In the genomic region with DNA sequence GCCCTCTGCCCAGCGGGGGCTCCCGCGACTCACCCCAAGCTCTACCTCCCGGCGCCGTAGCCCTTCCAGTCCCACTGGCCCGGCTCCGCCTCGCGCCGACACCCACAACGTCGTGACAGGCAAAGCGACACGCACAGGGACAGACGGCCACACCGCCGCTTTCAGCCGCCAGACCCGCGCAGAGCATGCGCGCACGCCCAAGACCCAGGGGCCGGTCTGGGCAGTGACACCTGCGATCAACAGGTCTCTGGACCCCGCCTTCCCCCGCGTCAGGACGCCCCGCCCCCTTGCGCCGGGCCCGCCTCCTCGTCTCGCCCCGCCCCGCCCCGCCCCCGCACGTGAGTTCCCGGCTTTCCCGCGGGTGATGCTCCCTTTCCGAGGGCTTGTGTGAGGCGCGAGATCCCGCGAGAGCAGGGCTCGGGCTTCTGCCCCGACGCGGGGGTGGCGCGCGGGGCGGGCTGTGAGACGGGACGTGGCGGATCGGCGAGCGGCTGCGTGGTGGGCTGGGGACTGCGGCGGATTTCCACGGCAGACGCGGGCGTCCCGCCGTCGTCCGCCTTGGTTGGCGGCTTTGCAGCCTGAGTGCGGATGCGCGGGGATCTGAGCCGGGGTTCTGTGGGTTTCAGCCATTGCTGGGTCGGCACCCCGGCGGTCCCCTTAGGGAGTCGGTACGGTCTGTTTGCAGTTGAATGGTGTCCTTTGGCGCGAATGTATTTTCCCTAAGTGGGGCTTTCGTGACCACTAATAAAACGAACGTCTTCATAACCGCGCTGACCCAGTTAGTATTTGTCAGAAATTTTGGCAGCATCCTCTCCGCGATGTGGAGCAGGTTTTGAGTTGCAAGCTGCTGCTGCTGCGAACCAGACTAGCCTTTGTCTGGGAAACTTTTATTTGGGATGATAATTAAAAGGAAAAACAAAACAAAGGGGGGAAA, we compare ENCODE assay signal across 8 mouse cellular contexts. TPM values are rescaled to one million over a fixed set of nuclear protein-coding genes. Genes with fewer than 3 reads are reported as not detected.
A peak's percentile ranks its signal among the peaks of the same experiment; 100 is the strongest.
DNase-seq lines count a peak whose midpoint lies in the region; ATAC-seq and TF ChIP-seq lines count a peak whose summit lies in the region.

A gene (minus strand): TSS at position 262 of the 934 bp plus-strand sequence.

- no peaks in the 10 kb centered on the region for H3K79me3 ChIP-seq in C2C12 (ENCODE audit: low read depth)

- H3K27ac ChIP-seq in heart, embryonic 10.5 days, result peak within 1 kb of the TSS; percentile 100
- H3K27ac ChIP-seq in kidney, embryonic 15.5 days, result peak within 1 kb of the TSS; percentile 99
- H3K27ac ChIP-seq in limb, embryonic 15.5 days, result peak within 1 kb of the TSS; percentile 97
- H3K27ac ChIP-seq in midbrain, postnatal 0 days (ENCODE audit: low read depth, low read length), result peak within 1 kb of the TSS; percentile 94

- no peak for TF ChIP-seq CTCF in C2C12 (IDR thresholded peaks at IDR 0.05; ENCODE audit: control insufficient read depth, insufficient read depth, insufficient read length)
- no peak for TF ChIP-seq CTCF in brain, embryonic 14.5 days (IDR thresholded peaks at IDR 0.05; ENCODE audit: borderline replicate concordance, extremely low read depth, insufficient read depth, insufficient read length)
- no peak for TF ChIP-seq CTCF in midbrain, postnatal 0 days (IDR thresholded peaks at IDR 0.05)

- H3K79me2 ChIP-seq in C2C12 (ENCODE audit: control insufficient read depth, insufficient read depth), result peaks cover 3% of the 10 kb centered on the region

- peak within 1 kb of the TSS; percentile 72 for H3K4me3 ChIP-seq in C2C12 (ENCODE audit: insufficient read depth, poor library complexity, severe bottlenecking)
- H3K4me3 ChIP-seq in heart, embryonic 10.5 days, result peak within 1 kb of the TSS; percentile 79
- H3K4me3 ChIP-seq in kidney, embryonic 15.5 days (replicated peaks), result peak within 1 kb of the TSS; percentile 91
- peak within 1 kb of the TSS; percentile 68 for H3K4me3 ChIP-seq in limb, embryonic 15.5 days
- H3K4me3 ChIP-seq in midbrain, postnatal 0 days (ENCODE audit: low read depth, low read length), result peak within 1 kb of the TSS; percentile 86

- DNase-seq in brain, embryonic 14.5 days (ENCODE audit: low read depth), result peak; percentile 98
- peak; percentile 98 for DNase-seq in heart, embryonic 10.5 days (ENCODE audit: low spot score)
- DNase-seq in midbrain, postnatal 0 days (ENCODE audit: low spot score), result peak; percentile 97
- DNase-seq in spleen, postnatal 10 days (ENCODE audit: low spot score in 2 of 2), result peak; percentile 79 to 88

- H3K9ac ChIP-seq in kidney, embryonic 15.5 days, result peak within 1 kb of the TSS; percentile 82
- peak within 1 kb of the TSS; percentile 85 for H3K9ac ChIP-seq in limb, embryonic 15.5 days
- H3K9ac ChIP-seq in midbrain, postnatal 0 days (replicated peaks; ENCODE audit: low read length, poor library complexity, severe bottlenecking), result peak within 1 kb of the TSS; percentile 89

- H3K4me1 ChIP-seq in heart, embryonic 10.5 days, result peaks cover 22% of the 10 kb centered on the region
- peaks cover 24% of the 10 kb centered on the region for H3K4me1 ChIP-seq in kidney, embryonic 15.5 days
- peaks cover 3% of the 10 kb centered on the region; the same call in 1 of the 2 replicates for H3K4me1 ChIP-seq in limb, embryonic 15.5 days
- H3K4me1 ChIP-seq in midbrain, postnatal 0 days (ENCODE audit: insufficient read depth, low read length), result no peaks in the 10 kb centered on the region

- ATAC-seq in erythroblast, adult 5-6 weeks (replicated peaks; ENCODE audit: low FRiP score, poor library complexity, severe bottlenecking), result peak; percentile 90
- peak; percentile 99 for ATAC-seq in kidney, embryonic 15.5 days (replicated peaks; ENCODE audit: low FRiP score)
- ATAC-seq in limb, embryonic 15.5 days (ENCODE audit: insufficient number of reproducible peaks, low FRiP score, low TSS enrichment, low read depth), result peak; percentile 95
- ATAC-seq in midbrain, postnatal 0 days (ENCODE audit: low FRiP score), result peak; percentile 99

- WGBS in heart, embryonic 10.5 days, result under 1% methylated on average over 94 of the region's 94 CpGs
- under 1% methylated on average over 93 of the region's 94 CpGs for WGBS in kidney, embryonic 15.5 days
- WGBS in limb, embryonic 15.5 days, result under 1% methylated on average over 91 of the region's 94 CpGs
- under 1% methylated on average over 63 of the region's 94 CpGs for WGBS in midbrain, postnatal 0 days

- peak within 1 kb of the TSS; percentile 72 for H3K4me2 ChIP-seq in kidney, embryonic 15.5 days
- peak within 1 kb of the TSS; percentile 66 for H3K4me2 ChIP-seq in limb, embryonic 15.5 days
- H3K4me2 ChIP-seq in midbrain, postnatal 0 days (ENCODE audit: low read depth, low read length, poor library complexity, severe bottlenecking), result peak within 1 kb of the TSS; percentile 69

- H3K9me3 ChIP-seq in heart, embryonic 10.5 days, result no peaks in the 10 kb centered on the region
- no peaks in the 10 kb centered on the region for H3K9me3 ChIP-seq in kidney, embryonic 15.5 days (replicated peaks)
- H3K9me3 ChIP-seq in limb, embryonic 15.5 days, result no peaks in the 10 kb centered on the region
- no peaks in the 10 kb centered on the region for H3K9me3 ChIP-seq in midbrain, postnatal 0 days (ENCODE audit: low read length)

- no peaks in the 10 kb centered on the region for H3K36me3 ChIP-seq in C2C12 (ENCODE audit: control insufficient read depth, insufficient read depth)
- H3K36me3 ChIP-seq in heart, embryonic 10.5 days, result no peaks in the 10 kb centered on the region
- H3K36me3 ChIP-seq in kidney, embryonic 15.5 days, result no peaks in the 10 kb centered on the region
- H3K36me3 ChIP-seq in limb, embryonic 15.5 days, result no peaks in the 10 kb centered on the region
- no peaks in the 10 kb centered on the region for H3K36me3 ChIP-seq in midbrain, postnatal 0 days (ENCODE audit: insufficient read depth, low read length)

- H3ac ChIP-seq in C2C12 (ENCODE audit: control insufficient read depth, insufficient read length, low read depth), result peak within 1 kb of the TSS; percentile 88

- no peaks in the 10 kb centered on the region for H3K27me3 ChIP-seq in C2C12 (ENCODE audit: control insufficient read depth, insufficient read depth, insufficient read length)
- H3K27me3 ChIP-seq in heart, embryonic 10.5 days (ENCODE audit: insufficient read depth, poor library complexity, severe bottlenecking), result no peaks in the 10 kb centered on the region
- no peaks in the 10 kb centered on the region for H3K27me3 ChIP-seq in kidney, embryonic 15.5 days
- no peaks in the 10 kb centered on the region for H3K27me3 ChIP-seq in limb, embryonic 15.5 days
- H3K27me3 ChIP-seq in midbrain, postnatal 0 days (ENCODE audit: insufficient read depth, low read length), result no peaks in the 10 kb centered on the region

- TF ChIP-seq POLR2A in brain, embryonic 14.5 days (IDR thresholded peaks at IDR 0.05; ENCODE audit: borderline replicate concordance, extremely low read depth, insufficient read depth, insufficient read length, poor library complexity, severe bottlenecking), result peak; percentile 100

TF ChIP-seq in C2C12, 6 proteins besides CTCF, POLR2A, EP300 and RAD21:
- TF ChIP-seq MAX (IDR thresholded peaks at IDR 0.05) (peak; percentile 61), CEBPB (IDR thresholded peaks at IDR 0.05; ENCODE audit: low read depth) (no peak), MYOG (IDR thresholded peaks at IDR 0.05; ENCODE audit: control insufficient read depth, extremely low read depth, insufficient read length) (no peak), FOSL1 (IDR thresholded peaks at IDR 0.05; ENCODE audit: insufficient read depth, low read length, poor library complexity, severe bottlenecking) (no peak)

RNA-seq across cellular contexts. Expression of the gene that starts here (rescaled TPM):
- 1.7 TPM for polyA plus RNA-seq in C2C12 (2012; fragmentation: generic; extraction: Trizol)
- 3.2 and 4.9 TPM in 2 replicates for polyA plus RNA-seq in brain, embryonic 14.5 days (2012; rRNA removed)
- 1.5 and 2.7 TPM in 2 replicates for total RNA-seq in erythroblast, adult 5-6 weeks (2015; ENCODE audit: low replicate concordance)
- total RNA-seq in erythroblast, adult 5-6 weeks (2017; ENCODE audit: low replicate concordance), result 0.56 and 8.9 TPM in 2 replicates
- polyA plus RNA-seq in heart, embryonic 10.5 days (2016; fragmentation: Nextera tagmentation; extraction: Ambion mirVana), result 9.9 and 10.7 TPM in 2 replicates
- polyA plus RNA-seq in kidney, embryonic 15.5 days (2015; fragmentation: Nextera tagmentation; extraction: Ambion mirVana), result 10.7 and 10.8 TPM in 2 replicates
- polyA plus RNA-seq in limb, embryonic 15.5 days (2015; fragmentation: Nextera tagmentation; extraction: Ambion mirVana), result 8.1 and 10.3 TPM in 2 replicates
- total RNA-seq in midbrain, postnatal 0 days (2014; rRNA removed), result 14.1 and 16.1 TPM in 2 replicates
- polyA plus RNA-seq in midbrain, postnatal 0 days (2015; fragmentation: Nextera tagmentation; extraction: Ambion mirVana), result 13.1 and 13.6 TPM in 2 replicates

Comparison
In these comparisons a context has a peak if more than half of its experiments do, and no peak if none do; other contexts are left out.
1. Peak in every context shown above with its lines: DNase-seq, ATAC-seq, H3K4me3 ChIP-seq and H3K27ac ChIP-seq.